Mouse (Mus musculus): ENCODE data around the gene Chaf1b. TPM values are rescaled to one million over a fixed set of nuclear protein-coding genes. Genes with fewer than 3 reads are reported as not detected.

The Chaf1b gene
- polyA plus RNA-seq, 1 experiment from 2014 or later, result 58.1 TPM

- DNase-seq (no peak), ATAC-seq (ENCODE audit: low read depth) (no peak)
- Histone ChIP-seq H3K4me1 (replicated peaks) (peaks cover 21% of the 10 kb centered on the region), H3K4me3 (replicated peaks) (no peak overlapping the region), H3K4me2 (no peak overlapping the region), H3K27me3 (no peaks in the 10 kb centered on the region), H3K9ac (no peak overlapping the region), H3K9me3 (replicated peaks) (no peaks in the 10 kb centered on the region), H3K27ac (no peak overlapping the region; the same call in 1 of the 2 replicates), H3K36me3 (no peaks in the 10 kb centered on the region)
- WGBS (ENCODE audit: insufficient replicate concordance), result 60% methylated on average over 10 of the region's 10 CpGs
These were observed 30.3 kb downstream of the Chaf1b start for GRCm38 (mm10) chr16:93913881-93914576.

DNA sequence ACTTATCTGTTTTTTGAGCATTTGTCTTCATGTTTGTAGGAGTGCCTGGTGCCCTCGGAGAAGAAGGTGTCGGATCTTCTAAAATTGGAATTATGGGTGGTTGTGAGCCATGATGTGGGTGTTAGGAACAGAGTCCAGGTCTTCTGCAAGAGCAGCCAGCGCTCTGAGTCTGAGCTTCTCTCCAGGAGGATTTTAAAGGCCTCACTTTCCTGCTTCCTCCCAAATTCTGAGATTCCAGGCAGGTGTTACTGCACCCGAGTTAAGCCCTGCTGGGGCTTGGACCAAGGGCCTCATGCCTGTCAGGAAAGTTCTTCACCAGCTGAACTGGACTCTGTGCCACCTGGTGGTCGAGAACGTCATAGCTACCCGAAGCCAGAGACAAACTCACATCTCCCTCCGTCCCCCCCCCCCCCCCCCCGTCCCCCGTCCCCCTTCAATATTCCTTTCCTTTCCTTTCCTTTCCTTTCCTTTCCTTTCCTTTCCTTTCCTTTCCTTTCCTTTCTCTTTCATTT, 31.7 kb downstream of the Chaf1b start:
- WGBS (ENCODE audit: insufficient replicate concordance), result 26% methylated on average over 10 of the region's 10 CpGs
- no peak for ATAC-seq (ENCODE audit: low read depth)
- DNase-seq, result no peak
- Histone ChIP-seq H3K27ac (no peak overlapping the region), H3K4me3 (replicated peaks) (no peak overlapping the region), H3K36me3 (no peaks in the 10 kb centered on the region), H3K4me1 (replicated peaks) (peaks cover 20% of the 10 kb centered on the region), H3K9ac (no peak overlapping the region), H3K9me3 (replicated peaks) (no peaks in the 10 kb centered on the region), H3K27me3 (no peaks in the 10 kb centered on the region), H3K4me2 (no peak overlapping the region)

DNA sequence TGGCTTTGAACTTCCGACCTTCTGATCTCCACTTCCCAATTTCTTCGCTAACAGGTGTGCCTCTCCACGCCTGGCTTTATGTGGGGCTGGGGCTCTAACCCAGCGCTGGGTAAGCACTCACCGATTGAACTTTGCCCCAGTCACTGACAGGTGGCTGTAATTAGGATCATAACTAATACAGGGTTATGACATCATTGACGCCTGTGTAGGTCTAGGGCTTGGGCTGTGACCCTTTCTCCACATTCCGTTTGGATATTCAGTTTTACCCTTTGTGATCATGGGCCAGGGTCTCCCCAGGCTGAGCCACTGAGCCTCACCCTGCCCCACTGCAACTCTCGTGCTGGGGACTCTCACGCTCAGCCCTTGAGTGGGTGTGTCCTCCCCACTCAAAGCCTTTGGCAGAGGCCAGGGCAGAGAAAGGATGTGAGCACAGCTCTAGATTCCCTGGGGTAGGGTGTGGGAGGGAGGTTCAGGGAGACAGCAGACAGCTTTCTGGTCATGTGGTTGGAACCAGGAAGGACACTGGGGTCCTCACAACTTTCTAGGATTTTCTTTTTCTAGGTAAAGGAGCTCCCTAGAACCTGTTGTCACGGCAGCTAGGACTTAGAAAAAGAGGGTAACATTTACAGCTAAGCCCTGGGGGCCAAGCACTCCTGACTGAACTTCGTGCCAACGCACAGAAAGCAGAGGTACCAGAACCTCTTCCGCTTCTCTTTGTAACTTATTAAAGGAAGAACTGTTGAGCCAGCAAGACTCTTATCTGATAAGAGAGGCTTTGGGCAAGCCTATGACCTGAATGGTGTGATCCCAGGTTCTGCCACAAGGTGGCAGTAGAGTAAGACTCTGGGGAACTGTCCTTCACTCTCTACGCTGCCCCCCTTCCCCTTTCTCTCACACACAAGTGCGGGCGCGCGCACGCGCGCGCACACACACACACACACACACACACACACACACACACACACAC, 34.3 kb downstream of the Chaf1b start:
- no peaks in the 10 kb centered on the region for H3K9me3 ChIP-seq (replicated peaks)
- H3K27ac ChIP-seq, result no peak overlapping the region
- peaks cover 15% of the 10 kb centered on the region for H3K4me1 ChIP-seq (replicated peaks)
- H3K9ac ChIP-seq, result no peak overlapping the region
- 37% methylated on average over 18 of the region's 22 CpGs for WGBS (ENCODE audit: insufficient replicate concordance)
- H3K4me2 ChIP-seq, result peak overlapping the region; percentile 23; the same call in 1 of the 2 replicates
- H3K36me3 ChIP-seq, result no peaks in the 10 kb centered on the region
- no peaks in the 10 kb centered on the region for H3K27me3 ChIP-seq
- H3K4me3 ChIP-seq (replicated peaks), result no peak overlapping the region
- peak; percentile 71 for DNase-seq
- peak; percentile 52 for ATAC-seq (ENCODE audit: low read depth)

GRCm38 (mm10) chr16:93918679-93919060, 35.0 kb downstream of the Chaf1b start:
- peak overlapping the region; percentile 23; the same call in 1 of the 2 replicates for H3K4me2 ChIP-seq
- no peak overlapping the region for H3K9ac ChIP-seq
- H3K4me3 ChIP-seq (replicated peaks), result no peak overlapping the region
- H3K36me3 ChIP-seq, result no peaks in the 10 kb centered on the region
- no peak for ATAC-seq (ENCODE audit: low read depth)
- H3K27ac ChIP-seq, result no peak overlapping the region
- no peaks in the 10 kb centered on the region for H3K27me3 ChIP-seq
- DNase-seq, result no peak
- peaks cover 15% of the 10 kb centered on the region for H3K4me1 ChIP-seq (replicated peaks)
- no peaks in the 10 kb centered on the region for H3K9me3 ChIP-seq (replicated peaks)
- 54% methylated on average over 8 of the region's 8 CpGs for WGBS (ENCODE audit: insufficient replicate concordance)

DNA sequence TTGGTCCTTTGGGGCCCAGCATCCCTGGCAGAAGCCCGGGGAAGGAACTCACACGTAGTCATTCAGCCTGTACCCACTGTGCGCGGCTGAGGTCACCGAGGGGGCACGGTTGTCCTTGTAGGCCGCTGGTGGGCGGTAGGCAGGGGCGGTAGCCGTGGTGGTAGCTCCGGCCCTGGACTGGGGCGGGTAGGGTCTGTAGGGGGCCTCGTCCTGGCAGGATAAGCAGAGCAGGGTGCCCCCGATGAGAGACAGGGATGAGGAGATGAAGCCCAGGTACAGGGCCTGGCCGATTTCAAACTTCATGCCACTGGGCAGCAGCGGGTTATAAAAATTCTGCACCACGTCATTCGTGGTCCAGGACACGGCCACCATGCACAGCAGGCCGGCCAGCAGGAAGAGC, 35.5 kb downstream of the Chaf1b start:
- Histone ChIP-seq H3K36me3 (no peaks in the 10 kb centered on the region), H3K4me1 (replicated peaks) (peaks cover 13% of the 10 kb centered on the region), H3K27me3 (no peaks in the 10 kb centered on the region), H3K9me3 (replicated peaks) (no peaks in the 10 kb centered on the region), H3K9ac (no peak overlapping the region), H3K27ac (no peak overlapping the region), H3K4me2 (no peak overlapping the region), H3K4me3 (replicated peaks) (no peak overlapping the region)
- DNase-seq, result no peak
- 71% methylated on average over 20 of the region's 20 CpGs for WGBS (ENCODE audit: insufficient replicate concordance)
- ATAC-seq (ENCODE audit: low read depth), result no peak

- H3K4me3 ChIP-seq (replicated peaks), result no peak overlapping the region
These were observed 37.0 kb downstream of the Chaf1b start for GRCm38 (mm10) chr16:93920673-93921072.

GRCm38 (mm10) chr16:93922835-93923389, 39.2 kb downstream of the Chaf1b start:
- no peak for DNase-seq
- H3K4me2 ChIP-seq, result no peak overlapping the region
- no peaks in the 10 kb centered on the region; the same call in 1 of the 2 replicates for H3K27me3 ChIP-seq
- H3K27ac ChIP-seq, result no peak overlapping the region
- no peak overlapping the region for H3K9ac ChIP-seq
- no peak overlapping the region for H3K4me3 ChIP-seq (replicated peaks)
- no peaks in the 10 kb centered on the region for H3K9me3 ChIP-seq (replicated peaks)
- H3K4me1 ChIP-seq (replicated peaks), result peaks cover 11% of the 10 kb centered on the region
- no peak for ATAC-seq (ENCODE audit: low read depth)
- WGBS (ENCODE audit: insufficient replicate concordance), result 55% methylated on average over 5 of the region's 5 CpGs
- H3K36me3 ChIP-seq, result no peaks in the 10 kb centered on the region

More at GRCm38 (mm10) chr16:93920673-93921072, 37.0 kb downstream of the Chaf1b start:
- no peaks in the 10 kb centered on the region for H3K36me3 ChIP-seq
- DNase-seq (no peak), ATAC-seq (ENCODE audit: low read depth) (no peak)
- H3K4me1 ChIP-seq (replicated peaks), result peaks cover 14% of the 10 kb centered on the region
- H3K9me3 ChIP-seq (replicated peaks), result no peaks in the 10 kb centered on the region
- WGBS (ENCODE audit: insufficient replicate concordance), result 46% methylated on average over 4 of the region's 4 CpGs
- no peaks in the 10 kb centered on the region for H3K27me3 ChIP-seq
- no peak overlapping the region for H3K4me2 ChIP-seq
- H3K9ac ChIP-seq, result no peak overlapping the region
- H3K27ac ChIP-seq, result no peak overlapping the region

DNA sequence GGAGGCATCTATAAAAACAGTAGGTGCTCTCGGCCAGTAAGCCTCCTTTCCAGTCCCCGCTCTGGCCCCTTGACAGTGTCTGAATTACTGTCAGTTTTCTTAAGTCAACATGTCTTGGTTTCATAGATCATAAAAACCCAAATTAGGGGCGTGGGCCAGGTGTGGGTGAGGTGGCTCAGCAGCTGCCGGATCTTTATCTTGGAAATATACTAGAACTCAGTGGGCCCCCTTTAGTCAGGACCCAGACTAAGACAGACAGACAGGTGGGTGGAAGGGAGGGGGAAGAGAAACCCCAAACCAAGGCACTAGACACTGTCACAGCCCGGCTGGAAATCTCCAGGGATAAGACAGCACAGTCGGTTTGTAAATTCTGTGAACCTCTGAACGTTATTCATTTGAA, 40.1 kb downstream of the Chaf1b start:
- no peak overlapping the region for H3K4me2 ChIP-seq
- no peak overlapping the region for H3K27ac ChIP-seq
- ATAC-seq (ENCODE audit: low read depth), result no peak
- no peak overlapping the region for H3K9ac ChIP-seq
- no peaks in the 10 kb centered on the region for H3K36me3 ChIP-seq
- no peaks in the 10 kb centered on the region for H3K9me3 ChIP-seq (replicated peaks)
- no peaks in the 10 kb centered on the region; the same call in 1 of the 2 replicates for H3K27me3 ChIP-seq
- no peak overlapping the region for H3K4me3 ChIP-seq (replicated peaks)
- 0 out of 2 replicates have a peak, but pooled peaks cover 7% of the 10 kb centered on the region for H3K4me1 ChIP-seq (replicated peaks)
- WGBS (ENCODE audit: insufficient replicate concordance), result 63% methylated on average over 7 of the region's 7 CpGs
- no peak for DNase-seq

GRCm38 (mm10) chr16:93925684-93926247, 42.1 kb downstream of the Chaf1b start:
- DNase-seq (no peak), ATAC-seq (ENCODE audit: low read depth) (no peak)
- Histone ChIP-seq H3K9ac (no peak overlapping the region), H3K9me3 (replicated peaks) (no peaks in the 10 kb centered on the region), H3K27me3 (no peaks in the 10 kb centered on the region; the same call in 1 of the 2 replicates), H3K4me2 (no peak overlapping the region), H3K4me3 (replicated peaks) (no peak overlapping the region), H3K27ac (no peak overlapping the region), H3K4me1 (replicated peaks) (0 out of 2 replicates have a peak, but pooled peaks cover 7% of the 10 kb centered on the region), H3K36me3 (no peaks in the 10 kb centered on the region)
- WGBS (ENCODE audit: insufficient replicate concordance), result 62% methylated on average over 8 of the region's 8 CpGs

DNA sequence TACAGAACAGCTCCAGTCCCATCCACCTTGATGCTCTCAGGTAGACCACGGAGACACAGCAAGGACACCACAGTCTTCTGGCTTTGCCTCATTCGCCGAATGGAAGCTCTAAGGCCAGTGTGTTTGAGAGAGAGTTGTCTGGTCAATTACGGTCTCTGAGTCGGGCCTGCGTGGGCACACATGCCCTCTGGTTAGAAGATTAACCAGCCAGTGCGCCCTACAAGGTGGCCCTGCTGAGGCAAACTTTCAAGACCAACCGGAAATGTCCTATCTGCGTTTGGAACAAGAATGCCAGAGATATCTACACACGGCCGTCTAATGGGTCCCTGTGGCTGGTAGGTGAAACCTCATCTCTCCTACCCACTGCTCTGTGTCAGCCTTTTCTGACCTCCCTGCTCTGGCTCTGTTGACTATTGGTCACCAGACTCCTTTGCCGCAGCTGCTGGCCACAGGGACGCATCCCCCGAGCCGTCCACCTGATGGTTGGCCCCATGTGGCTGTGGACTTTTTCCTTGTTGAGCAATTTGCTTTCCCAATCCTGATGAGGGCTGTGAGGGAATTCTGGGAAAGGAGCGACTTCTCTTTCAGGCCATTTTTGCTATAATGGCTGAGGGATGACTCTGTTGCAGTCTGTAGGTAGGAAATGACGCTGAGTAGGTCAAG, 45.8 kb downstream of the Chaf1b start:
- ATAC-seq (ENCODE audit: low read depth) (peak; percentile 64), DNase-seq (no peak)
- Histone ChIP-seq H3K4me2 (no peak overlapping the region), H3K27ac (no peak overlapping the region; the same call in 1 of the 2 replicates), H3K9me3 (replicated peaks) (no peaks in the 10 kb centered on the region), H3K27me3 (peaks cover 18% of the 10 kb centered on the region), H3K36me3 (no peaks in the 10 kb centered on the region), H3K4me1 (replicated peaks) (peaks cover 1% of the 10 kb centered on the region; the same call in 1 of the 2 replicates), H3K9ac (no peak overlapping the region), H3K4me3 (replicated peaks) (no peak overlapping the region)
- WGBS (ENCODE audit: insufficient replicate concordance), result 64% methylated on average over 17 of the region's 17 CpGs

Data from liver, embryonic 13.5 days (tissue).